9 mouse cellular contexts compared by ENCODE assay signal in genomic region chr16:31046217-31046659, GRCm38 (mm10). TPM values are rescaled to one million over a fixed set of nuclear protein-coding genes. Genes with fewer than 3 reads are reported as not detected.
DNase-seq lines count a peak whose midpoint lies in the region; ATAC-seq and TF ChIP-seq lines count a peak whose summit lies in the region.
"Had no signal": no experiment of that assay in that cellular context is flagged by ENCODE, and none has a peak within 500 bp of the region (broad histone marks: within the 10 kb centered on the region; RNA-seq: fewer than 3 reads in every experiment).

No protein-coding gene starts in this region.

- no peaks in the 10 kb centered on the region for H3K36me3 ChIP-seq in lung, embryonic 16.5 days (ENCODE audit: control insufficient read depth, insufficient read depth, low read length)

- H3K4me1 ChIP-seq in lung, embryonic 16.5 days (replicated peaks; ENCODE audit: control insufficient read depth, insufficient read depth, low read length) = peaks cover 12% of the 10 kb centered on the region
- peaks cover 3% of the 10 kb centered on the region; the same call in 1 of the 2 replicates for H3K4me1 ChIP-seq in lung, adult 2 months (ENCODE audit: control insufficient read depth, insufficient read depth, low read length)

- H3K27me3 ChIP-seq in lung, embryonic 16.5 days (ENCODE audit: control insufficient read depth, insufficient read depth, low read depth, low read length) = no peaks in the 10 kb centered on the region

- no peak overlapping the region for H3K4me2 ChIP-seq in lung, embryonic 16.5 days (ENCODE audit: low read depth, low read length)

- H3K9ac ChIP-seq in lung, embryonic 16.5 days (ENCODE audit: low read length) = no peak overlapping the region; the same call in 1 of the 2 replicates

- no peak overlapping the region for H3K4me3 ChIP-seq in lung, embryonic 16.5 days (ENCODE audit: low read length)
- H3K4me3 ChIP-seq in lung, adult 2 months (replicated peaks; ENCODE audit: extremely low read depth, low read depth, low read length) = no peak overlapping the region

- no peak for TF ChIP-seq CTCF in lung, adult 2 months (IDR thresholded peaks at IDR 0.05; ENCODE audit: insufficient read depth, low read length)

- ATAC-seq in lung, embryonic 16.5 days (ENCODE audit: low read depth) = peak; percentile 59; the same call in 1 of the 2 replicates
- ATAC-seq: hindbrain, embryonic 16.5 days had no signal

- 35% methylated on average over 14 of the region's 14 CpGs for WGBS in lung, embryonic 16.5 days
- 51% methylated on average over 14 of the region's 14 CpGs for WGBS in lung, adult 2 months

- peak overlapping the region; percentile 20; the same call in 1 of the 2 replicates for H3K27ac ChIP-seq in lung, embryonic 16.5 days (ENCODE audit: low read length)

- DNase-seq in gastrocnemius, adult 18-20 months (ENCODE audit: low spot score) = peak; percentile 24
- DNase-seq in gastrocnemius, adult 8-10 months (ENCODE audit: low spot score in 2 of 2) = no peak
- no peak for DNase-seq in lung, adult 2 months
- DNase-seq in cerebellum, adult 9-10 months = peak; percentile 31
- DNase-seq in layer of hippocampus, adult 8-10 months (ENCODE audit: low spot score in 2 of 2) = peak; percentile 26 to 52
- no peak for DNase-seq in Muller cell, postnatal 12 days (ENCODE audit: inconsistent ontology term)
- DNase-seq in urinary bladder, adult 2 months (ENCODE audit: low spot score) = no peak

- H3K9me3 ChIP-seq in lung, embryonic 16.5 days (ENCODE audit: control insufficient read depth, low read length) = no peaks in the 10 kb centered on the region

- no peak for TF ChIP-seq POLR2A in lung, adult 2 months (IDR thresholded peaks at IDR 0.05; ENCODE audit: borderline replicate concordance, extremely low read depth, low read depth, low read length)

RNA-seq across cellular contexts. Expression of gene Xxylt1, which starts 35.0 kb away (rescaled TPM):
- 1 to 10 TPM; 2.6 to 4.1 TPM for total RNA-seq in gastrocnemius, adult 18-20 months (2021)
- total RNA-seq in gastrocnemius, adult 8-10 months (2022) = 1 to 10 TPM; 2.8 to 3.6 (median 3.0) TPM
- polyA plus RNA-seq in lung, embryonic 16.5 days (2015; fragmentation: Nextera tagmentation; extraction: Ambion mirVana) = 6.9 and 11.7 TPM in 2 replicates
- 15.8 and 21.9 TPM in 2 replicates for polyA plus RNA-seq in lung, adult 2 months (2012; rRNA removed)
- total RNA-seq in layer of hippocampus, adult 8-10 months (2022) = 10 to 100 TPM; 17.9 to 21.7 (median 20.6) TPM
- polyA plus RNA-seq in urinary bladder, adult 2 months (2012; rRNA removed) = 12.3 and 13.6 TPM in 2 replicates

Comparison
In these comparisons a context has a peak if more than half of its experiments do, and no peak if none do; other contexts are left out.
1. DNase-seq: peak in gastrocnemius, adult 18-20 months (single experiment), cerebellum, adult 9-10 months (single experiment) and layer of hippocampus, adult 8-10 months (2 of 2); none in gastrocnemius, adult 8-10 months (0 of 2), lung, adult 2 months (single experiment), Muller cell, postnatal 12 days (single experiment) and urinary bladder, adult 2 months (single experiment).